Mouse (Mus musculus): ENCODE data around the gene Col25a1.

DNA sequence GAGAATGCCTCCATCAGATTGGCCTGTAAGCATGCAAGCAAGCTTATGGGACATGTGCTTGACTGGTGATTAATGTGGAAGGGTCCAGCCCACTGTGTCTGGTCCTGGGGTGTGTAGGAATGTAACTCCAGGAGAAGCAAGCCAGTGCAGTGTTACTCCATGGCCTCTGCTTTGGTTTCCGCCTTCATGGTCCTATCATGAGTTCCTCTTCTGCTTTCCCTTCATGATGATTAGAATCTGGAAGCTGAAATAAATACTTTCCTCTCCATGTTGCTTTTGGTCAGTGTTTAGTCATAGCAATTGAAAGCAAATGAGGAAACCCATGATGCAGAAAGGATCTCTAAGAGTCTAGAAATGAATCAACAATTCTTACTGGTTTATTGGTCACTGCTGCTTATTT, 103.9 kb downstream of the Col25a1 start:
- TF ChIP-seq CTCF (IDR thresholded peaks at IDR 0.05; ENCODE audit: insufficient read depth, low read depth, low read length) (no peak), POLR2A (IDR thresholded peaks at IDR 0.05; ENCODE audit: insufficient read depth, low read depth, low read length) (no peak)

All from olfactory bulb, adult 2 months (tissue).